Mouse (Mus musculus) stomach, postnatal 0 days (tissue): ENCODE data around the gene 4930562C15Rik.

Experiments
- CTCF ChIP-seq: IDR thresholded peaks from 2 replicates; pipeline ENCODE4 v1.5.1; 2016; ENCODE audit warnings: antibody characterized with exemption, low read depth, mild to moderate bottlenecking, moderate library complexity
- EP300 ChIP-seq: optimal IDR thresholded peaks from 2 replicates; pipeline ENCODE3; 2016; ENCODE audit warnings: antibody characterized with exemption

GRCm38 (mm10) chr16:4863742-4864141, 28.5 kb downstream of the 4930562C15Rik start:
- TF ChIP-seq CTCF (no peak), EP300 (no peak)
